Mouse (Mus musculus) liver, adult (tissue): ENCODE data around the gene Zfp27.

ENCODE experiments used
- GATA4 ChIP-seq: IDR thresholded peaks from 2 replicates; pipeline ENCODE4 v1.6.1; 2014; ENCODE audit warnings: mild to moderate bottlenecking, low read length; ENCODE audit not compliant: insufficient replicate concordance

Gene Zfp27

DNA sequence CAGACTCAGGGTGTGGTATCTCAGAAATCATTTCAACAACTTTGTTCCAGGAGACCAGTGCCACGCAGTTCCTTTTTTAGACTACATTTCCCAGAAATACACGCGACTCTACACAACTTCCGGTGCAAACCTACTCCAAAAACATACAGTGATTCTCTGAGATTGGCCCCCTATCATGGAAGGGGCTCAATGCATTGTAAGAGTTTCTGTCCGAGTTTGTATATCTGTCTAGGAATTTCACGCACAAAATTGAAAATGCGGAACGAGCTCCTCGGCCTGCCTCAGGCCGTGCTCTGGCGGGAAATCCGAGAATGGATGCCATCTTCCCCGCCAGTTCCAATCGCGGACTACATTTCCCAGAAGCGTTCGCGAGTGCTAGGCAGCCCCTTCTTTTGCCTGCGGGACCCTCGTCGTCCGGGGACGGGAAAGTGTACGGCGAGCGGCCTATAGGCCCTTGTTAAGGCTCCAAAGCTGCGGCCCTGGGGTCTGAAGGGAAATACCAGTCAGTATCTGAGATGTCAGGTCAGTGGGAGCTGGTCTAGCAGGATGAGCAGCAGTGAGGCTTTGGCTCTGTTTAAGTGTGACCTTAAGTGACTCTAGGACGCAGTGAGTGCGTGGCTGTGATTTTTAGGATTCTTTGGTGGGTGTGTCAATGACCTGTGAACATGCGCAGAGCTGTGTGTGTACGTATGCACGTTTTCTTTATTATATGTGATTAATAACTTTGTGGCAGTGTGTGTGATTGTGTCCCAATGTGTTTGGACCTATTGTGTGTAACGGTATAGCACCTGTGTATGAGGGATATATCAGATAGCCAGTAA is 2.0 kb upstream of the Zfp27 start, which contains the start of gene Zfp383:
Gene Zfp383 (plus strand): TSS at position 94 of the 821 bp plus-strand sequence.
- TF ChIP-seq GATA4: no peak

DNA sequence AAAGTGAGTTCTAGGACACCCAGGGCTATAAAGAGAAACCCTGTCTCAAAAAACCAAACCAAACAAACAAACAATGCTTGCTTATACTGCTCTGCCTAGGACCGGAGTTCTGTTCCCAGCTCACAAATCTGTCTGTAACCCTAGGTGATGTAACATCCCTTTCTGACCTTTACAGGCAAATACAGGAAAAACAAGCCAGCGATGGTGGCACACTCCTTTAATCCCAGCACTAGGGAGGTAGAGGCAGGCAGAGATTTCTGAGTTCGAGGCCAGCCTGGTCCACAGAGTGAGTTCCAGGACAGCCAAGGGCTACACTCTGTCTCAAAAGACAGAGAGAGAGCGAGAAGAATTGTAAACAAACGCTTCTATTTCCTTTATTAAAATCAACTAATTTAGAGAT is 834 bp upstream of the Zfp27 start:
- TF ChIP-seq GATA4: no peak

DNA sequence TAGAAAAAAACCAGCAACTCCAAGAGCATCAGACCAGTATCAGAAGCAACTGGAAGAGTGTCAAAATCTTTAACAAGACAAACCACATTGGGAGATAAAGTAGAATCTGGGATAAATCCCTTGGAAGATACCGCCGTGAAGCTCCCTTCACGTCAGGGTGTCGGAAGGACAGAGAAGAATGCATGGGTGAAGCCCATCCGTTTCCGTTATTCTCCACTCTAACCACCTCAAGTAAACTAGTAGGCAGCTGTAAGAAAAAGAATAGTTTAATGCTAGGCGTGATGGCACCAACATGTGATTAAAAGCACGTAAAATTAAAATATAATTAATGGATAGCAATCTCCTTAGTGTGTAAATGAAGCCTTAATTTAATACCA is 298 bp upstream of the Zfp27 start:
- TF ChIP-seq GATA4: no peak

DNA sequence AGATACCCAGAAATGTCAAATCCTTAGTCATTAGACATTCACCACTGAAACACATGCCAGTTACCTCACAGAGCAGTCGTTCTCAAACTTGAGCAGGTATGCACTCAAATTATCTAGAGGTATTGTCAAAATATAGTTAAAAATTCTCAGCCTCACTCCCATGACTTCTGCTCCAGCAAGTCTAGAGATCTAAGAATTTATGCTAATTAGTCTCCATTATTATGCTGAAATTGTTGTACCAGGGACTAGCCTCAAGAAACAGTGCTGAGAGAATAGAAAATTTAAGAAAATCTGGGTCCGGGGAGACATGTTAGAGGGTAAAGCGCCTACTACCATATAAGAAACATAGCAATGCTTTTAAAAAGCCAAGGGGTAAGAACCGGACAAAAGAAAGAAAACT is 2.3 kb downstream of the Zfp27 start:
- TF ChIP-seq GATA4: no peak

DNA sequence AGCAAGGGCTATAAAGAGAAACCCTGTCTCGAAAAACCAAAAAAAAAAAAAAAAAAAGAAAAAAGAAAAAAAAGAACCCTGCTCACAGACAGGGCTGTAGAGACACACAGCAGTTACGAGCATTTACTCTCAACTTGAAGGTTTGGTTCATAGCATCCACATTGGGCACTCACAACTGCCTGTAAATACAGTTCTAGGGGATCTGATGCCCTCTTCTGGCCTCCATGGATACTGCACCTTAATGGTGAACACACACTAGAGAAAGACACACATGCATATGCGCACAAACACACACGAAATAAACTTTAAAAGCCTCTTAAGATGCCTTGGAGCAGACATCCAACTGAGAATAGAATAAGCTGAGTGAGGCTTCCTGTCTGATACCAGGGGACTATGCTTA is 8.0 kb downstream of the Zfp27 start:
- TF ChIP-seq GATA4: no peak

DNA sequence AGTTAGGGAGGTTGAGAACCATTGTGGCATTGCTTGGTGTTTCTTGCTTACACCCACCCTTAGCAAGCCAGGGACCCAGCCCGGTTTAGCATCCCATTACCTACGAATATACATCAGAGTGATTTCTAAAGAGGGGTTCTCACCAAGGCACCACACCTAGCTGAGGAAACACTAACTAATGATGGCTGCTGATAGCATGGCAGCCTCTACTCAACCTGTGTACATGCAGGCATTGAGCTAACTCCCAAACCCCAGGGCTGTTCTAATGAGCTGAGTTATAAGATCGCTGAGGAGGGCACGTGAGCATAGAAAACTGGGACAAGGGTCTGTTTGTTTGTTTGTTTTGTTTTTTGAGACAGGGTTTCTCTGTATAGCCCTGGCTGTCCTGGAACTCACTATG is 13.6 kb downstream of the Zfp27 start:
- no peak for TF ChIP-seq GATA4

DNA sequence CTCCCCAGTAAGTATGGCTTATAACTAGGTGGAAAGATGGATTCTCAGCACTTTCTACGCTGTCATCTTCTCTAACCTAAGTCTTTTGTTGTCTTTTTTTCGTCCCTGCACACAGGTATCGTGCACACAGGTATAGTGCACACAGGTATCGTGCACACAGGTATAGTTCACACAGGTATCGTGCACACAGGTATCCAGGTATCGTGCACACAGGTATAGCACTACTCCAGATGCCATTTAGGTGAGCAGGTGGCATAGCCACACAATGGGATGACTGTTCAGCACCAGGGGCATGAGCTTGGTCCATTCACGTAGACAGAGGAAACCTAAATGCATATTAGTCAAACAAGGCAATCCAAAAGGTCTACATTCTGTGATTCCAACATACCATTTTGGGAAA is 15.9 kb downstream of the Zfp27 start:
- TF ChIP-seq GATA4: no peak

DNA sequence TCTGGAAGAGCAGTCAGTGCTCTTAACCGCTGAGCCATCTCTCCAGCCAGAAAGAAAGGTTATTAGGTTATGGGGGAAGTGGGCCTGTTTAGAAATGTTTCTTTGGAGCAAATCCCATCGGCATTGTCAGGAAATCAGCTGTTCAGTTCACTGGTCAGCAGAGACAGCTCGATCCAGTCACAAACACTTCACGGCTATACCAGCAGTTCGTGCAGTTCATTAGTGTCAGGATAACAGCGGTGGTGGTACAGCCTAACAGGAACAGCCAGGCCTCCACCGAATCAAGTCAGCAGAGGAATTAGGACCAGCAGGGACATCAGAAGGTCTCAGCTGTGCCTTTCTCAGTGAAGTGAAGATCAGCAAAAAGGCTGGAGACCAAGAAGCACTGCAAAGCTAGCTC is 25.5 kb downstream of the Zfp27 start:
- no peak for TF ChIP-seq GATA4

DNA sequence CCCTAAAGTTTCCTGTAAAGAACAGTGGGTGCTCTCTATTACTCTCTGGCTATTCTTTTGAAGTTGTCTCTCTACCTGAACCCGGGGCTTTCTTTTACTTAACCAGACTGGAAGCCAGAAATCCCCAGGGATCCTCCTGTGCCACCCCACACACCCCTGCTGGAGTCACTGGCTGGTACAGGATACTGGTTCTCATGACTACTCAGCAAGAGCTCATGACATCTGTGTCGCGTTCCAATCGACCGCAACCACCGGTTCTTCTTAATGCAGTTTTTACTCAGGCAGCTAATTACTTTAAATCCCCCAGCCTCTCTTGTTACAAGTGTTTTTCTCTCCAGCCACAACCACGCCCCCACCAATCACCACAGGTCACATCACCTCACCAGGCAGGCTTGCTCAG is 26.3 kb downstream of the Zfp27 start:
- TF ChIP-seq GATA4: no peak

DNA sequence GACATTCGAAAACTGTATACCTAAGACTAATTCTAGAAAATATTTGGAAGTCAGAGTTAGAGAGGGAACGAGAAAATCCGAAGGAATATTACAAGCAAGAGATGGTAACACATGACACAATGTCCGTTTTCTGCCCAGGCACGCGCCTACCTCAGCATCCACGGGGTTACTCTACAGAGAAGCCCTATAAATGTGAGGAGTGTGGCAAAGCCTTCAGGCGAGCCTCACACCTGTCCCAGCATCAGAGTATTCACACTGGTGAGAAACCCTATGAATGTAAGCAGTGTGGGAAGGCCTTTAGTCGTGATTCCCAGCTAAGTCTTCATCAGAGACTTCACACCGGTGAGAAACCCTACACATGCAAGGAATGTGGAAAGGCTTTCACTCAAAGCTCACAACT is 32.1 kb downstream of the Zfp27 start:
- TF ChIP-seq GATA4: no peak

DNA sequence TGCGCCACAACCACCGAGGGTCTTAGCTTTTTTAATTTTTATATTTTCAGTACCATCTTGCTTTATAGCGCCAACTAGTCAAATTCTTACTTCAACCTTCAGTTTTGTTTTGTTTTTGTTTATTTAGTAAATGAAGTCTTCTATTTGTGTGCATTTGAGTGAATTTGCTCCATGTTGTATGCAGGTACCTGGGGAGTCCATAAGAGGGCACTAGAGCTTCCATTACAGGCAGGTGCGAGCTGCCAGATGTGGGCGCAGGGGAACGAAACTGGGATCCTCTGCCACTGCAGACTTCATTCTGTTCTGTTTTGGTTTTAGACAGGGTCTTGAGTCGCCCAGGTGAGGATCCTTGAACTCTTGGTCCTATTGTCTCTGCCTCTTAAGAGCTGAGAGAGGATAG is 44.7 kb downstream of the Zfp27 start:
- TF ChIP-seq GATA4: no peak

DNA sequence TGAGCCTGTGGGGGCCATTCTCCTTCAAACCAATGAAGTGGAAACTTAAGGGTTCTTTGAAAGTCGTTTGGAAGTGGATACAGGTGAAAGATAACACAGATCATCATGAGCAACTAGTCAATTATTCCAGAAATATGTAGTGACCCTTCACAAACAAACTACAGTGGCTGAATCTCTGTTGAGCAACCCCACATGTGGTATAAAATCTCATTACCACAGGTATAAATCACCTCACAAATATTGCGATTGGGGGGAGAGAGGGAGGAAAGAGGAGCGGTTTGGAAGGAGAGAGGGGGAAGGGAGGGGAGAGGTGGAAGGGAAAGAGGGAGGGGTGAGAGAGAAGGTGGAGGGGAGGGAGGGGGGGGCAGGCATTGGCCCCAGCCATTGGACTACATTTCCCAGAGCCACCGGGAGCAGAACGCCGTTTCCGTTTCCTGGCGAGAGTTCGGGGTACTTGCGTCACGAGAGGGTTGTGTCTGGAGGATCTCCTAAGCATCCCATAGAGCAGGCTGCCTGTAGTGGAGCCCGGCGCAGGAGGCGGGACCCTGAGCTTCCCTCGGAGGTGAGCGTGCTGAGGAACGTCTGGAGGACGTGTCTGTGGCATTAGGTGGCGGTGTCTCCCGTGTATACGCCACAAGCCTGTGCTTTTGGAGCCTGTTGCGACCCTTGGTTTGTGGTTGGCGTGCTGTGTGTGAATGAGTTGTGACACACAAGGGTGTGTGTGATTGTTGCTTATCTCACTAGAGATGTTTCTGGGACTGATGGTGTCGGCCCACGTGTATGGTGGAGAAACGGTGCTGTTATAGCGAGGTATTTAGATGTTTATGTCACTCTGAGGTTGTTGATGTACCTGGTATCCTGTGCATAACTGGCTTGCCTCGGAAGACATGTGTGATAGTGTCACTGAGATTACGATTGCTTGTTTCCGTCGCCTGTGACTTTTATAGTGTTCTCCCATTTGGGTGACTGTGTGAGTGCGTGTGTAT is 46.5 kb downstream of the Zfp27 start, which contains the start of gene Zfp420:
Gene Zfp420 (plus strand): TSS at position 448 of the 986 bp plus-strand sequence.
- TF ChIP-seq GATA4: no peak

DNA sequence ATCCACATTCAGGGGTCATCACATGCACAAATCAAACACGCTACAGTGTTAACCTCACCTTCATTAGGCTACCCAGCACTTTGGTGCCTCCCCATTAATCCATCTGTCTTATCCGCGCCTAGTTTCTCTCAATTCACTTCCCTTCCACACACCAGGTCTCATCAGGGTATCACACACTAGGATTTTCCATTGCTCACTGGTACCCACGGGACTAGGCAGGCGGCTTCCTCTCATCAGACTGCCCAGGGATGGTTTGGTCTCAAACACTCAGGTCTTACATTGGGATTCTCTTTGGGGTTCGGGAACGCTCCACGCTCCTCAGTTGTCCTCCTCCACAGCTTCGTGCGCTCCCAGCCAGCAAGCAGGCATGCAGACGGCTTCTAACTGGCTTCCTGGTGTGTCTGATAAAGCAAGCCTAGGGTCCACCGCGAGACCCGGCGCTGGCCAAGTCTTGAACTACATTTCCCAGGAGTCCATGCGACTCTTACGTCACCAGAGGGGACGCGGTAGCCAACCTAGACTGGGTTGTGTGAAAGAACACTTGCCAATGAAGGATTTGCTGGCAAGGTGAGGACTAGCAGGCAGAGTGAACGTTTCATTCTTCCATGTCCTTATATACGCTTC is 53.0 kb downstream of the Zfp27 start, which contains the start of gene Zfp940:
Gene Zfp940 (minus strand): TSS at position 451 of the 624 bp plus-strand sequence.
- no peak for TF ChIP-seq GATA4

DNA sequence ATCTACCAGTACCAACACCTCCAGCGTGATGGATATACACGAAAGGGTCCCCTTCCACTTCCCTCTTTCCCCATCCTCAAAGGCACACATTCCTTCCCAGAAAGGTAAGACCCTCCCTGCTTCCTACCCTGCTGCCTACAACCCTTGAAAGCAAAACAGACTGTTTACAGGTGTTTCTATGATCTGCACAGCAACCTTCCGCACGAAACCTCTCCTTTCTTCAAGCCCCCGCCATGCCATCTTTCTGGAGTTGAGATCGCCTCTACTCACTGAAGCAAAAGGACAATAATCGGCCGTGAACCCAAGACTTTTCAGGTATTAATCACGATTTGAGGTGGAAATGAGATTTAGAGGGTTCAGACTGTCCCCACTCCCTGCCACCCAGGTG is 53.5 kb downstream of the Zfp27 start:
- TF ChIP-seq GATA4: no peak

DNA sequence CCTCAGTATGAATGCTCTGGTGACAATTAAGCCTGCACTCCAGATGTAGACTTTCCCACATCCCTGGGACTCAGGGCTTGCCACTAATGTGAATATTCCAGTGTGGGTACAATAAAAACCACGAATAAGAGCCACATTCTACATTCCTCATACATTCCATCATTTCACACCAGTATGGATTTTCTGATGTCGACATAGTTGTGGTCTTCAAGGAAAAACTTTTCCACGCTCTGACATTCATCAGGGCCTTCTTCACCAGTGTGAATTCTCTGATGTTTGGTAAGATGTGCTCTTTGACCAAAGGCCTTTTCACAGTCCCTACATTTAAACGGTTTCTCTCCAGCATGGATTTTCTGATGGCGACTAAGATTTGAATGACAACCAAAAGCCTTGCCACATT is 61.8 kb downstream of the Zfp27 start:
- no peak for TF ChIP-seq GATA4
